Mouse (Mus musculus) brain, embryonic 14.5 days (tissue): ENCODE data around the gene Whamm.

Experiments
- CTCF ChIP-seq: fragments of 200-500 bp; IDR thresholded peaks from 2 replicates; pipeline ENCODE4 v1.5.1; 2012; ENCODE audit warnings: inconsistent platforms, mild to moderate bottlenecking, moderate library complexity, borderline replicate concordance; ENCODE audit not compliant: insufficient read depth, insufficient read length; ENCODE audit errors: extremely low read depth
- POLR2A ChIP-seq: fragments of 200-500 bp; IDR thresholded peaks from 2 replicates; pipeline ENCODE4 v1.6.1; 2012; ENCODE audit warnings: mild to moderate bottlenecking, inconsistent platforms, borderline replicate concordance; ENCODE audit not compliant: poor library complexity, insufficient read depth, insufficient read length, severe bottlenecking; ENCODE audit errors: extremely low read depth

- no peak for TF ChIP-seq CTCF
- no peak for TF ChIP-seq POLR2A
These were observed 29.0 kb upstream of the Whamm start for GRCm38 (mm10) chr7:81541924-81542524.
